Mouse (Mus musculus): ENCODE data around the gene Tmem114. TPM values are rescaled to one million over a fixed set of nuclear protein-coding genes. Genes with fewer than 3 reads are reported as not detected.

Gene Tmem114
- total RNA-seq (2021): 1 to 10 TPM; 5.7 to 8.4 TPM

DNA sequence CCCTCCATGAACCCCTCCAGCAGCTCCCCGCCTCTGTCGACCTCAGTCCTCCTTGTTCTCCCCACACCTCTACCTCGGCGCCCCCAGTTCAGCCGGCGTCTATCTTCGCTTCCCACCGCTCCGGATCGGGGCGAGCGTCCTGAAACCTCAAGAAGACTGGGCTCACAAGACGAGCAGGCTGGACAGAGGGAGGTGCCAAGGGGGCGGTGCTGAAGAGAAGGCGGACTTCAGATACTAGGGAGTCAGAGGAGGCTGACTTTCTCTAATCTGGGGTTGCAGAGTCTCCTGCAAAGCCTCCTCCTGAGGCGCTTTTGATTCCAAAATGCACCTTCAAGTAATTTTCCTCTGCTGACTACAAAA lies at the start of gene Tmem114:
Gene Tmem114 (minus strand): TSS at position 166 of the 360 bp plus-strand sequence.
- DNase-seq: no peak

DNA sequence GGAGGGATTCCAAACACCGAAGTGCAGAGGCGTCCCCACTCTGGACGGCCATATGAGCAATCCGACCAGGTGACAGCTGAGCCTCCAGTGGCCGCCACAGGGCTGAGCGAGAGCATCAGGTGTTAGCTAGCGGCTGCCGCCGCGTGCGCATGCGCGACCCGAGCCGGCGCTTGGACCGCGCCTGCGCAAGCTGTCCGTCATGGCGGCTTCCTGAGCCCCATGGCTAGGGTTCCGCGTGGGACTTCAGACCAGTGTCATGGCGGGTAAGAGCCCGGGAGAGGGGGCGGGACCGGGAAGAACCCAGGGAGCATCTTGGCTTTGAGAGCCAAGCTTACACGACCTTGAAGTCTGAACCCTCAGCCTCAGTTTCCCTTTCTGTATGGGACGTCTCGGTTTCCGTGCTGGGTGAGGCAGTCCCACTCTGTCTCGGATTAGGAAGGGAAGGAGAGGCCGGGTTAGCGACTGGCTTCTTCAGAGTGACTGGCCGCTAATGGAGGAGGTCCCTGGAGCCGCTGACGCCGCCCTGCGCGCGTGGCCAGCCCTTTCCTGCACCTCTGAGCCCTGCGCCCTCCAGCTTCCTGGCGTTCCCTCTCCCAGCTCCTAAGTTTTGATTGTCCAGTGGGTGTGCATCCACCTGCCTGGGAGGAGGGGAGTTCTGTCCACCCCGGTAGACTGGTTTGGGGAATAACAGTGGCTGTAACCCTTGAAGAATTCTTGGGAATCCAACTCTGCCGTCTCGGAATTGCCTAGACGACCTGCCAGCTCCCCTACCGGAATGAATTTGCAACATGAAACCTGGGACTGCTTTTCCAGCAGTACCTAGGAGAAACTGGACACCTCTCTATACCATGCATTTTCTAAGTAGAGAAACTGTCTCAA lies 45.9 kb upstream of the Tmem114 start, which contains the start of gene Mettl22:
Gene Mettl22 (plus strand): TSS at position 186 of the 879 bp plus-strand sequence.
- peak; percentile 88 to 89 for DNase-seq

DNA sequence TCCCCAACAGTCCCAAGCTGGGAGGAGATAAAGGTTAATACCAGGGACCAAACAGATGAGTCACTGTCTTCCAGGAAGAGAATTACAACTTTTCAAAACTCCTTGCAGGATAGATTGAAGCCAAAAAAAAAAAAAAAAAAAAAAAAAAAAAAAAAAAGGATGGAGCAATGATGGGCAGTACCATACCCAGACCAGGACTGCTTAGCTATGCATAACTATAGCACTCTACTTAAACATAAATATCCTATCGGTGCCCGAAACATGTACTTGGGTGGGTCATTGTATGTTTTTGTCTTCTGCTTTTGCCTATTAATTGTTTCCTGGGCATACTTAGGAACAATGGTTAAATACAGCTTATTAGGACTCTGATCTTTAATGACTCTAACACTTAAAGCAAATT lies 45.2 kb upstream of the Tmem114 start:
- no peak for DNase-seq

DNA sequence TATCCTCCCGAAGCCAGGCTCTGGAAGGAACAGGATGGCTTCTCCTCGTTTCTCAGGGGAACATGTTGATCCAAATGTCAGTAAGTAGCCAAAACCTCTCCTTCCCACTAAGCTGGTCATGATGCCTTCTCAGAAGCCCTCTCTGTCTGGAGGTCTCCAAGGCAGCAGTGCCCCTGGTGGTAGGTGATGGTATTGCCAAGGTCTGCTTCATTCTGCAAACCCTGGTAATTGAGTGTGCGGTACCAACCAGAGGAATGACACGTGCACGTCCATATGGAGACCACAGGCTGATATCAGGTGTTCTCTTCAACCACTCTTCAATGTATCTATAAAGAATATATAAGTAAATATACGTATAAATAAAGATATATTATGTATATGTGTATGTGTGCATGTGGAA lies 34.2 kb upstream of the Tmem114 start:
- DNase-seq: peak; percentile 42 to 53

- DNase-seq: no peak
These were observed 33.5 kb upstream of the Tmem114 start for GRCm38 (mm10) chr16:8458391-8458790.

DNA sequence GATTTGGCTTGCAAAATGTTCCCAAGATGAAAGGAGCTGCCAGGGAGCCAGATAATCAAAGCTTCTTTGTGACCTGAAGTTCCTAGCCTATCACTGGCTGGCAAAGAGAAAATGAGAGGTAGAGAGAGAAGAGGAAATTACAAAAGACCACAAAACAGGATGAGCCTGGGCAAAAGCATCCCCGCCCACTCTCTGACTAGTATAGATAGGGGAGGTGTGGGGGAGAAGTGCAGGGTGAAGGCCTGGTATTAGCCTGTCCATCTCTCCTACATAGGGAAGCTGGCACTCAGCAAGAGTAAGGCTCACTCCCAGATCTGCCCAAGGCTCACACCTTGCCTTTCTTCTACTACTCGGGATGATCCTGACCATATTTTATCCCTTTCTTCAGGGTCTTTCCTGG lies 30.3 kb upstream of the Tmem114 start:
- no peak for DNase-seq

DNA sequence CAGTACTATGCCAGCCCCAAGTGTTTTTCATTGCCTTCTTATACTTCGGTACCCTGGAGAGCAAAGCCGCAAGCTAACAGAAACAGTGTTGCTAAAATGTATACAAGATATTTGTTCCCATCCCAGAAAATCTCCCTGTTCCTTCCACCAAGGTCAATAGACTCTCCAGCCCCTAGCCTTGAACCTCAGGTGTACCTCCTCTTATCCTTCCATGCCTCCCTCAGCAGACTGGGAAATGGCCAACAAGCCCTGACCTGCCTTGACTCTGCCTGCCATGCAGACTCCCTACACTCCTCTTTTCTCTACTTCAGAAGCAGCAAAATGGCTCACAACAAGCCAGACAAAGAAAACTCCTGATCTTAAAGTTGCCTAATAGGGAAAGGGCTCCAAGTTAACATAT lies 28.4 kb upstream of the Tmem114 start:
- no peak for DNase-seq

GRCm38 (mm10) chr16:8446256-8446655 lies 21.3 kb upstream of the Tmem114 start:
- no peak for DNase-seq

DNA sequence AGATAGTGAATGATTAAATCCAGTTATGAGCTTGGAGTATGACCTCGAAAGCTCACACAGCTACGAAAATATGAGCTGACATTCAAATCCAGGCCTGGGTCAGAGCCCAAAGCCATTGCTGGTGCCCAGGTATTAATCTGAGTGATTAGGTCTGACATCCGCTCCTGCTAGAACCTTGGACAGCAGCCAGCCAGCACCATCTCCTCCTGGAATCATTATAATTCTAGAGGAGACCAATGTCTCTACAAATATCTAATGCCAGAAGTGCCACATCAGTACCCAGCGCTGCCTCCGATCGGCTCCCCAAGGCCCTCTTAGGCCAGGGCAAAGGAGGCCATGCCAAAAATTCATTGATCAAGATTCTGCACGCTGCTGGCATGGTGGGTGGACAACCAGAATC lies 20.0 kb upstream of the Tmem114 start:
- no peak for DNase-seq

GRCm38 (mm10) chr16:8432616-8433015 lies 7.7 kb upstream of the Tmem114 start:
- DNase-seq: no peak

DNA sequence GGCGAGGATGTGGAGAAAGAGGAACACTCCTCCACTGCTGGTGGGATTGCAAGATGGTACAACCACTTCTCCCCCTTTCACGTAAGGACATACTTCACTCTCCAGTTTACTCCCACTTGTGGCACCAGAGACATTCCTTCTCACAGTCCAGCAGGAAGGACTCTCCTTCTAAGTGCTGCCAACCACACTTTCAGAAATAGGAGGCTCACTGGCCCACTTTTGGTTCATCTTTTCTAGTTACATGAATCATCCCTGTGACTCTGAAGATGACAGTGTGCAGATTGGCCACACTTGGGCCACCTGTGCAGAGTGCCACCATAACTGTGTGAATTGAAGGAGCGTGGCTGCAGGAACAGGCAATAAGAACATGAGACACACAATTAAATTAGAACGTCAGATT lies 4.6 kb upstream of the Tmem114 start:
- no peak for DNase-seq

DNA sequence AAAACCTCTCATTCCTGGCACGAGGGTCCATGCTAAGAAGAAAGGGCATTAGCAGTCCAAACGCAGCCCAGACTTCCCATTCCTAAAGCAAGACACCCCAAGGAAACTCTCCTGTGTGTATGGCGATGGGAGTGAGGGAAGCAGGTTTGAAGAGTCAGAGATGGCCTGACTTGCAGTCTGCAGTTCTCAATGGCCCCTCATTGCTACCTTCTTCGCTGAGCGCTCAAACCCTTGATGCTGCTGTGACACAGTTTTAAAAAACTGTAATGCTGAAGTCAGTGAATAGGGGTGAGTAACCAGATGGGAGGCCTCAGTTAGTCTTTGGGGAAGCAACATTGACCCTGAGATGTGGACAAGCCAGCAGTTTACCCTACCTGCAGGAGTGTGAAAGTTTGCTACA lies 800 bp upstream of the Tmem114 start:
- DNase-seq: no peak

DNA sequence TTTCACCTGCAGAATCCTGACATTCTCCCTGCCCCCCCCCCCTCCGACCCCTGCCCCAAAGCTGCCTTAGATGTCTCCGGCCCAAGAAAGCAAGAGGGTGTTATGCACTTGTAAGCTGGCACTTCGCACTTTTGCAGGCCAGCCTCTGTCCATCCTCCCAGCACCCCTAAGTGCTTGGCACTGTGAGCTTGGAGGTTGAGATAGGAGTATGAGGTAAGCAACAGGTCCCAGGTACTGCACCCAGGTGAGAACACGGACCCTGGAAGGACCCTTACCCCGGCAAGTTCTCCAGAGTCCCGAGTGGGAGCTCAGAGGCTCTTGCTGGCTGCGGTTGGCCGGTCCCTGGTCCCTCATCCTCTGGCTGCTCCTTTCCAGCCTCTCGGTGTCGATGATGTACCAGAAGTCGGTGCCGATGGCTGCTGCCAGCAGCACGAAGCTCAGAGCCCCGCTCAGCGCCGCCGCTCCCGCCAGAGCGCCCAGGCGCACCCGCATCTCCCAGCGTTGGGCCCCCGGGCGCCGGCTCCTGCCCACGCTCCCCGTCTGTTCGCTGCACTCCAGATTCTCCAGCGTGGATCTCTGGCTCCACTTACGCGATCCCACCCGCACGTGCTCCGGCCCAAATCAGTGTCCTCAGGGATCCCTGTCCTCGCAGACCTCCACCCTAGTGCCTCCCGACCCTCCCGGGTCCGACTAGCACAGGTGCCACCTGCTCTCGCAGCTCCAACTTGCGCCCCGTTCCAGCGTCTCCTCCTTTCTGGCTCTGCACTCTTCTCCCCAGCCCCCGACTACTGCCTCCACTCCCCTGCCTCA lies 570 bp downstream of the Tmem114 start:
- DNase-seq: peak; percentile 68 to 71

DNA sequence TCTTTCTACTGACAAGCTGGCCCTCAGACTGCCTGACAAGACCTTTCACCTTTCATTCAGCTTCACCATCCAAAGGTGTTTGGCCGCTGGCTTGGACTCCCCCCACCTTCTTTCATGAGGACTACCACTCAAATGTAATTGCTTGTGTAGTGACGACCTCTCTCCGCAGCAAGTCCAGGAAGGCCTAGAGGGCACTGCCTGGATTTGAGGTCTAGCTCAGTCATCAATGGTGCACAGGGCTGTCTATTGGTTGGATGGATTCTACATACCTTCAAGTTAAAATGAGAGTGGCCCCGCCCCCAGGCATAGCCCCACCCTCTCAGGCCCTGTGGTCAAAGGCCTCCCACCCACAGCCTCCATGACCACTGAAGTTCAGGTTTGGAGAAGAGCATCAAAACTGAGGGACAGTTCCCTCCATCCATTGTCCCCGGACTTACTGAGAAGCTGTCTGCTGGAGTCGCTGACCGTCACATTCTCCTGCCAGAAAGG lies 1.3 kb downstream of the Tmem114 start:
- no peak for DNase-seq

DNA sequence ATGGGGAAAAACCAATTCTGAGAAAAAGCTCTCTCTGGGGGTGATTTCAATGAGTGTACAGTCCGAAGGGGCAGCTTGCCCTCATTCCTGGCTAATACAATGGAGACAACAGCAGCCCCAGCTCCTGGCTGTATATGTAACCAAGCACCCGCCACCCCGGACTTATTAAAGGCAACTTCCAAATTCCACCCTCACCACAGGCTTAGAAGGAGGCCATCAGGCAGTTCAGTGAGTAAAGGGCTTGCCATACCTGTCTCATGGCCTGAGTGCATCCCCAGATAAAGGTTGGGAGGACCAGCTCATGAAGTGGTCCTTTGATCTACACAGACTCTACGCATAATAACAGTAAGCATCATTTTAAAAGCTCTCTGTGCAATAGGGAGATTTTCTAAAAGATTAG lies 4.1 kb downstream of the Tmem114 start:
- no peak for DNase-seq

DNA sequence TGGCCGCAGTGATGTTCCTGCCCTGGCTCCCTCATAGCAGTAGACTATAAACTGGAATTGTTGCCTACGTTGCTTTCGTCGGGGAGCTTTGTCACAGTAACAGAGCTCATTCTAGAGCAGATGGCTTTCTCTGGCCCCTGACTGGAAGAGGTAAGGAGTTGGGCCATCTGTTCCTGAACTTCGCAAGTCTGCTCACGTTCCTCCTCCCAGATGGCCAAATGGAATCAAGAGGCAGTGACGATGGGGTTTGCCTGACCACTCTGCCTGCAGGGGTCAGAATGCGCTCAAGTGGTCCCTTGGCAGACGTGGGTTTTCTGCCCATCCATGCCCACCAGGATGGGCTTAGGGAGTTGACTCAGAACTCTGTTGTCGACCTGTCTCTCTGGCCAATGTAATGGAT lies 4.6 kb downstream of the Tmem114 start:
- no peak for DNase-seq

- no peak for DNase-seq
These were observed 5.3 kb downstream of the Tmem114 start for GRCm38 (mm10) chr16:8419666-8420065.

DNA sequence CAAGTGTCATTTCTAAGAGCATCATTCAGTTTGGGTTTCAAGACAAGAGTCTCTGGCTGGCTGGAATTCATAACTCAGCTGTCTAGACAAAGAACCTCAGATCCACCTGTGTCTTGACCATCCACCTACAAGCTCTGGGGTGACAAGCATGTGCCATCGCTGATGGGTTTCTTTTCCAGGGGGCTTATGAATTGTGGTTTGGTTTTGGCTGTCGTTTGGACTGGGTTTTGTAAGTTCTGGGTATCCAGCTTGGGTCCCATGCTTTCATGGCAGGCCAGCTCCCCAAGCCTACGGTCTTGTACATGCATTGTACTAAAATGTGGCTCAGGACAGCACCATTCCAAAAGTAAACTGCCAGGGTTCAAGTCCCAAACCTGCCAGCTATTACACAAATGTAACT lies 6.8 kb downstream of the Tmem114 start:
- DNase-seq: no peak

DNA sequence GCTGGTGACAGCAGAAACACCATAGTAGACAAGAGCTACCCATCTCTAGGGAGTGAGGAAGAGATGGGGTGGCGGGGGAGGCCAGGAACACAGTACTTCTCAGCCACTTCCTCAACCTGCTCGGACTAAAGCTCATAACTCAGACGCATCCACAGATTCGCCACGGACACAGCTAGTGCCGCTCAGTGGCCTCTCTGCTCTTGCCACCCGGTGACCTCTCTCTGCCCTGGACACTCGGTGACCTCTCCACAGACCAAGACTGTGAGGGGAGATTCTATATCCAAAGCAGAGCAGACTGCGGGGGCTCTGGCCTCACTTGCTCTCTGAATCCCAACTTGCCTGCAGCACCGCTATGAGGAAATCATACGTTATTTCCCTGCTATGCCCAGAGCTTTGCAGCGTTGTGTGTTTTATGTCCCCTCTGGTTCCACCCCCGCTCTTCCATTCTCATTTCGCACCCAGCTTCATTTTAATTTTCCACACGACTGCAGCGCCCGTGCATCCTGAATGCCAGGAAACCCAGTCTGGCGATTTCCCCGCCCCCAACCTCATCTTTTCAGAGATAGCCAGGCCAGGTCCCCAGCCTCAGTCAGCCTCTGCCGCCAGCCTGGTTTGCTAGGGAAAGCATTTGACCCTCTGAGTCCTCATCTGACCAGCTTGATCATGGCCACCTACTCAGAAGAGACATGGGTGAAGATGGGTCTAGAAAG lies 7.8 kb downstream of the Tmem114 start:
- peak in 1 of 2 experiments; percentile 8 for DNase-seq

DNA sequence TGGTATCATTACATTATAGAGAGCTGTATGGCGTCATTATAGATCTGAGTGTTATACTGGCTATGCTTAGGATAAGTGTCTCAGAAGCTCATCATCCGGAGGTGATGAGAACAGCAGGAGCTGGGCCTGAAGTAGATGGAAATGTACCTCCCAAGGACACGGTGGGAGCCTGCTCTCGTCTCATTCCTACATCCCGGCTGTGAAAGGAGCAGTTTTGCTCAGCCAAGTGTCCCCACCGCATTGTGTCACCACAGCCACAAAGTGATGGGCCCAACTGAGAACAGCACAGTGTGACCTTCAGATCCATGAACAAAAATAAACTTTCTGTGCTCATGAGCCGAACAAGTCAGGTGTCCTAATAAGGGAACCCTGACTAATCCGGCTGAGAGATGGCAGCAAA lies 8.9 kb downstream of the Tmem114 start:
- DNase-seq: no peak

DNA sequence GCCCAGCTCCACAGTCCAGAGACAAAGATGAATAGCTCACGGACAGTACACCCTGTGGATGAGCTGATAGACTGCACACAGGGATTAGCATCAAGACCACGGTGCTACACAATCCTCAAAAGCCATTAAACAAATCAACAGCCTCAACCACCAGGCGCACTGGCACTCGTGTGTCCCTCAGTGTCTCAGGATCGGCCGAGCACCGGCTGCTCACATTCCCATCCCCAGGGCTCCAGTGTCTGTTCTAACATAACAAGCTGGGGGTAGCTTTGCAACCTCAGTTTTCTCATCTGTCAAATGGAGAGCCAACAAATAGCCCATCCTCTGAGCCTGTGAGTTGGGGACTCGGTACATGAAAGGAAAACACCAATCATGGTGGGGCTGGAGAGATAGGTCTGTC lies 11.5 kb downstream of the Tmem114 start:
- DNase-seq: no peak

DNA sequence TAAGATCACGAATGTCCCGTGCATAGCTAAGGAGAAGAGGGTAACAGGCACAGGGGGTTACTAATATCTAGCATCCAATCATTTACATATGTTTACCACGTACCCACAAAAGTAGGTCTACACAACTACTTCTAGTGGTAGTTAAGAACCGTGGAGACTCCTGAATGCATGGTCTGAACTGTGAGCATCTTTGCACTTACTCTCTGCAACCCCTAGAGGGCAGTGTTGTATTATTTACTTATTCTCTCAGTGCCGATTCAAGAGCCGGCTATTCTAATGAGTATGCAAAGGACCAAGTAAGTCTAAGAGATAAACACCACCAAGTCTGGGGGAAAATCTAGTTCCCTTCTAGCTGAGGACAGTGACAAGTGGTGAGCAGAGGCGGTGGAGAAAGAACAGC lies 12.7 kb downstream of the Tmem114 start:
- peak in 1 of 2 experiments; percentile 14 for DNase-seq

- no peak for DNase-seq
These were observed 15.7 kb downstream of the Tmem114 start for GRCm38 (mm10) chr16:8409197-8409596.

All from layer of hippocampus, postnatal 36 days (tissue).